In the genomic region with DNA sequence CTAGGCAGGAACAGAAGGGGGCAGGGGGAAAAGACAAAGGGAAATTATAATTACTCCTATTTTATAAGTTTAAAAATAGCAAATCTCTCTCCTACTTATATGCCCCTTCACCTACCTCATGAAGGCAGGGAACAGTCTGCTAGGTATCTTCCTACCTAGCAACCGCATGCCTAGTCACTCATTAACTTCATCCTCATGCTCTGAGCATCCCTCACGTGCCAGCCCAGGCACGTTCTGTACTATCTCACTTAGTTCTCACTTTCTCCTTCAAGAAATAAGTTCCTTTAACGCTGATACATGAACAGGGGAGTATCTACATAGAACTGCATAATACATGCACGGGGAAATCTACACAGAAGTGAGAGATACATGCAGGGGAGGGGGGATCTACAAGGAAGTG, we compare ENCODE assay signal across 23 mouse cellular contexts.
DNase-seq lines count a peak whose midpoint lies in the region; ATAC-seq lines count a peak whose summit lies in the region.
"Had no signal": no experiment of that assay in that cellular context is flagged by ENCODE, and none has a peak within 500 bp of the region (broad histone marks: within the 10 kb centered on the region; RNA-seq: fewer than 3 reads in every experiment).

No protein-coding gene starts in this region.

- peaks cover 9% of the 10 kb centered on the region for H3K36me3 ChIP-seq in kidney, embryonic 15.5 days
- H3K36me3 ChIP-seq in intestine, embryonic 14.5 days (ENCODE audit: control insufficient read depth, insufficient read depth, low read length): no peaks in the 10 kb centered on the region
- H3K36me3 ChIP-seq in stomach, embryonic 16.5 days (ENCODE audit: control insufficient read depth, insufficient read depth, low read length): 0 out of 2 replicates have a peak, but pooled peaks cover under 1% of the 10 kb centered on the region
- H3K36me3 ChIP-seq: hindbrain, embryonic 12.5 days; neural tube, embryonic 15.5 days had no signal

- no peak overlapping the region for H3K4me3 ChIP-seq in kidney, embryonic 15.5 days (replicated peaks)
- no peak overlapping the region for H3K4me3 ChIP-seq in intestine, embryonic 14.5 days (ENCODE audit: low read depth, low read length)
- H3K4me3 ChIP-seq in stomach, embryonic 16.5 days (replicated peaks; ENCODE audit: low read length): no peak overlapping the region
- H3K4me3 ChIP-seq: embryonic facial prominence, embryonic 15.5 days; forebrain, embryonic 10.5 days; hindbrain, embryonic 12.5 days; neural tube, embryonic 15.5 days had no signal

- no peak overlapping the region for H3K4me2 ChIP-seq in kidney, embryonic 15.5 days
- H3K4me2 ChIP-seq in intestine, embryonic 14.5 days (ENCODE audit: low read length): no peak overlapping the region
- H3K4me2 ChIP-seq in stomach, embryonic 16.5 days (ENCODE audit: low read depth, low read length): no peak overlapping the region
- H3K4me2 ChIP-seq: embryonic facial prominence, embryonic 15.5 days; heart, embryonic 11.5 days; hindbrain, embryonic 12.5 days; neural tube, embryonic 15.5 days had no signal

- DNase-seq in kidney, adult 18-20 months: peak; percentile 75
- no peak for DNase-seq in intestine, embryonic 14.5 days (ENCODE audit: low spot score)
- peak; percentile 79 for DNase-seq in kidney, adult 9 months
- DNase-seq in gastrocnemius, postnatal 14 days: no peak
- DNase-seq in gastrocnemius, adult 8-10 months (ENCODE audit: low spot score in 2 of 2): no peak
- DNase-seq: B cell, adult 2 months; cerebellum, adult 18-20 months; cerebellum, postnatal 25 days; embryo, embryonic 11 days; heart, postnatal 14 days; left cerebral cortex, postnatal 4 days; liver; lung, adult 18-20 months; right cerebral cortex, postnatal 4 days; thymus, postnatal 36 days had no signal

- H3K27me3 ChIP-seq in kidney, embryonic 15.5 days: no peaks in the 10 kb centered on the region
- H3K27me3 ChIP-seq in intestine, embryonic 14.5 days (replicated peaks; ENCODE audit: control insufficient read depth, insufficient read depth, low read length): no peaks in the 10 kb centered on the region
- no peaks in the 10 kb centered on the region for H3K27me3 ChIP-seq in stomach, embryonic 16.5 days (ENCODE audit: control insufficient read depth, insufficient read depth, low read length)
- H3K27me3 ChIP-seq: embryonic facial prominence, embryonic 15.5 days; hindbrain, embryonic 12.5 days; neural tube, embryonic 15.5 days had no signal

- H3K9me3 ChIP-seq in kidney, embryonic 15.5 days (replicated peaks): no peaks in the 10 kb centered on the region
- H3K9me3 ChIP-seq in intestine, embryonic 14.5 days (ENCODE audit: control insufficient read depth, low read length): no peaks in the 10 kb centered on the region
- H3K9me3 ChIP-seq in stomach, embryonic 16.5 days (replicated peaks; ENCODE audit: control insufficient read depth, low read length): no peaks in the 10 kb centered on the region
- H3K9me3 ChIP-seq: embryonic facial prominence, embryonic 15.5 days; forebrain, embryonic 10.5 days; hindbrain, embryonic 12.5 days; neural tube, embryonic 15.5 days had no signal

- 72% methylated on average over 5 of the region's 5 CpGs for WGBS in kidney, embryonic 15.5 days
- 73% methylated on average over 5 of the region's 5 CpGs for WGBS in intestine, embryonic 14.5 days
- WGBS in stomach, embryonic 16.5 days: 62% methylated on average over 5 of the region's 5 CpGs

- H3K9ac ChIP-seq in kidney, embryonic 15.5 days: no peak overlapping the region
- no peak overlapping the region for H3K9ac ChIP-seq in intestine, embryonic 14.5 days (ENCODE audit: low read length)
- no peak overlapping the region for H3K9ac ChIP-seq in stomach, embryonic 16.5 days (ENCODE audit: low read length)
- H3K9ac ChIP-seq: embryonic facial prominence, embryonic 15.5 days; hindbrain, embryonic 12.5 days; neural tube, embryonic 15.5 days had no signal

- intact Hi-C loops in gastrocnemius, postnatal 14 days (cut with DNase I; ENCODE audit: low total_unique reads): no loop called here

- no peak for ATAC-seq in kidney, embryonic 15.5 days (replicated peaks; ENCODE audit: low FRiP score)
- ATAC-seq in intestine, embryonic 14.5 days (replicated peaks; ENCODE audit: low FRiP score, low TSS enrichment, low read depth): peak; percentile 75; the same call in 1 of the 2 replicates
- ATAC-seq in stomach, embryonic 16.5 days (ENCODE audit: insufficient read depth, low FRiP score): 0 out of 2 replicates have a peak, but pooled peaks have one; percentile 21
- ATAC-seq: midbrain, embryonic 16.5 days had no signal

- H3K4me1 ChIP-seq in kidney, embryonic 15.5 days: peaks cover 11% of the 10 kb centered on the region
- peaks cover 4% of the 10 kb centered on the region for H3K4me1 ChIP-seq in intestine, embryonic 14.5 days (replicated peaks; ENCODE audit: control insufficient read depth, insufficient read depth, low read length)
- peaks cover 5% of the 10 kb centered on the region; the same call in 1 of the 2 replicates for H3K4me1 ChIP-seq in stomach, embryonic 16.5 days (ENCODE audit: control insufficient read depth, insufficient read depth, low read length)
- H3K4me1 ChIP-seq: hindbrain, embryonic 12.5 days had no signal

- no peak overlapping the region for H3K27ac ChIP-seq in kidney, embryonic 15.5 days
- H3K27ac ChIP-seq in intestine, embryonic 14.5 days (ENCODE audit: low read depth): no peak overlapping the region
- H3K27ac ChIP-seq in stomach, embryonic 16.5 days (ENCODE audit: low read length): no peak overlapping the region
- H3K27ac ChIP-seq: embryonic facial prominence, embryonic 15.5 days; forebrain, embryonic 10.5 days; hindbrain, embryonic 12.5 days; neural tube, embryonic 15.5 days had no signal

Comparison
In these comparisons a context has a peak if more than half of its experiments do, and no peak if none do; other contexts are left out.
1. DNase-seq: peak in kidney, adult 18-20 months (single experiment) and kidney, adult 9 months (single experiment); none in intestine, embryonic 14.5 days (single experiment), gastrocnemius, postnatal 14 days (single experiment) and gastrocnemius, adult 8-10 months (0 of 2).